Mouse (Mus musculus) spleen, postnatal 4 days (tissue): ENCODE measurements around the gene Snorc.
A peak's percentile ranks its signal among the peaks of the same experiment; 100 is the strongest.
"Not testable (repeated sequence)": the region's sequence is repeated elsewhere in the genome, so short reads cannot be mapped to it uniquely, and the experiment has no call there.

ENCODE experiments used
- DNase-seq, 2 experiments: peaks; one replicate each; pipeline ENCODE4 v3.0.0; 2022; ENCODE audit warnings: low spot score in 2 of 2

Gene Snorc

DNA sequence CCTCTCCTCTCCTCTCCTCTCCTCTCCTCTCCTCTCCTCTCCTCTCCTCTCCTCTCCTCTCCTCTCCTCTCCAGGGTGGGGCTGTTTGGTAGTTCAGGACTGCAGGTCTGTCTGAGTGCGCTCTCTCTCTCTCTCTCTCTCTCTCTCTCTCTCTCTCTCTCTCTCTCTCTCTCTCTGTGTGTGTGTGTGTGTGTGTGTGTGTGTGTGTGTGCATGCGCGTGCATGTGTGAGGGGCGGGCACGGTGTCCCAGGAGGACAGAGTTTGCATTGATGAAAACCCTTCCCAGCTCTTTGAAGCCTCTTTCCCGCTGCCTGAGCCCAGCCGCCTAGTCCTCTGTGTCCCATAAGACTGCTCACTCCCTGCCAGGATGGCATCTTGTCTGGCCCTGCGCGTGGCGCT lies at the start of gene Snorc:
Snorc (plus strand) TSS at position 301 of the 400 bp plus-strand sequence.
- DNase-seq = not testable (repeated sequence)

DNA sequence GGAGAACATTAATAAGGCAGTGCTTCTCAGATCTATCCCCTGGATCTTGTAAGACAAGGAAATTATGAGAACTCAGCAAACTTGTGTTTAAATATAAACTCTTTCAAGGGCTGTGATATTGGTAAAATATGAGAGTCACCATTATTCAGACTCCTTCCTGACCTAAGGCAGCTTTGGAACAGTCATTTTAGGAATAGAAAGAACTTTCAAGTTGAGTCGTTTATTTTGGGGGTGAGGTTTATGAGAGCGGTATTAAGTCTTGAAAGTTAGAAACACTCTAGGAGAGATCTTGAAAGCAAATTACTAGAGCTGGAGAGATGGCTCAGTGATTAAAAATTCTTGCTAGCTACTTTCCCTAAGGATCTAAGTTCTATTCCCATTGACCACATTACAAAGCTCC lies 34.9 kb upstream of the Snorc start:
- DNase-seq = no peak

DNA sequence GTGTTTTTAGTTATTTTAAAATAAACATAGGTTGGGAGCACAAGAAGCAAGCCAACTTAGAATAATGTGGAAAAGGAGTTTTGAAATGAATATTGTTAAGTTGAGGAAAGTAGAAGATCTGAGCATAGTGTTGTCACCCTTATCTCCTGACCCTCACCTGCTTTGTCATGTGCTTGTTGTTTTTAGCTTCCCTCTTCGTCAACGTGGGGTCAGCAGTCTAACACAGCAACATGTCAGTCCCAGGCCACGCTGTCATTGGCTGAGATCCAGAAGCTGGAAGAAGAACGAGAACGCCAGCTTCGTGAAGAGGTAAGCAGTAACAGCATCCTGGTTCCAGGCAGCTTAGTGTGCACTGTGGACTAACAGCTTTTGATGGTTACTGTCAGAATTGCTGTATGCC lies 33.5 kb upstream of the Snorc start:
- no peak for DNase-seq

DNA sequence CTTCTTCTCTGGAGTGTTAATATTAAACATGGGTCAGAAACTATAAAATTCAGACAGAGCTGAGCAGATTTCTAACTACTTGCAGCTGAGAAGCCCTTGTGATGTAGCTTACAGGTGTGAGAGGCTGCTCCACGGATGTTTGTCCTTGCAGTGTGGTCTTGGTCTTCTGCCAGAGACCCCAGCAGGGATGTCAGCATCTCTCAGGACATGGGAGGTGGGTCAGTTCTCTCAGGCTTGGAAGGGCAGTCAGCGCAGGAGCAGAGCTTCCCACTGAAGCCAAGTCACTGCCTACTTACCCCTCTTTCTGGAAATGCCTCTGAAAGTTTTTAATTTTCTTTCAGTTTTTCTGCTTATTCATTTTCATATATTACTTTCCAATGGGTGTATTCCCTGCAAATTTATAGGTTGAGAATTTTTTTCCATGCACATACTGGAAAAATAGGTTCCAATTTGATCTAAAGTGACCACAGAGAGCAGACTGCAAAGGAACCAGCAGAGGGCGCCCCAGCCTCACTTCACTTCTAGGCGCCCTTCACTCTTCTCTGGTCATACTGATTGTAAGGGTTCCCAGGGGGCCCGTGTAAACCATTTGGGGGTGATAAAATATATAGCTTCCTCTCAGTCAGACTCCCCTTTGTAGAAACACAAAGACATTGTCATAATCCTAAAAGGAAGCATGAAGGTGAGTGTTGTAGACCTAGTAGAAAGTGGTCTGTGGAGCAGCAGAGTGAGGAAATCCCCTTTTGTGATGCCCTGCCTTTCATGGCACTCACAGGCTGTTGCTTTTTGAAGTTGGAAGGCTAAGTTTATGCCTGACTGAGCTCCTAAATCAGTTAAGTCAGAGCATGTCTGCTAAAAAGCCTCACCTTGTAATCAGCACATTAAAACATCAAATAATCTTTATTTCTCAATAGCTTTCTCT lies 22.6 kb upstream of the Snorc start:
- peak; percentile 47 to 86 for DNase-seq

DNA sequence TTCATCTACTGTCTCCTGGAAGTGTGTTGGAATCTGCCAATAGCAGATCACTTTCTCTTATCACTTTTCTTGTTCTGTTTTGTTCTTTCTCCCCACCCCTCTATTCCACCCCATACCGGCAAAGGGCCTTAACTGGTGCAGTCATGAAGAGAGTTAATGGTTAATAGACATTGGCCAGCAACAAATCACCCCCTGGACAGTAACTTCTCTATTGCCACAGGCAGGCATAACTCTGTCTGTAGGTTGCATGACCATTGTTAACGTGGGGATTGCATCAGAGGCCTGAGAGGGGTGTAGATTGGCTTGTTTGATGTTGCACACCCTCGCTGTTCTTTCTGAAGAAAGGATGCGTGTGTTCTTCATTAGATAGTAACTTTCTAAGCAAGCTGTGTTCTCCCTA lies 20.6 kb upstream of the Snorc start:
- DNase-seq = no peak

DNA sequence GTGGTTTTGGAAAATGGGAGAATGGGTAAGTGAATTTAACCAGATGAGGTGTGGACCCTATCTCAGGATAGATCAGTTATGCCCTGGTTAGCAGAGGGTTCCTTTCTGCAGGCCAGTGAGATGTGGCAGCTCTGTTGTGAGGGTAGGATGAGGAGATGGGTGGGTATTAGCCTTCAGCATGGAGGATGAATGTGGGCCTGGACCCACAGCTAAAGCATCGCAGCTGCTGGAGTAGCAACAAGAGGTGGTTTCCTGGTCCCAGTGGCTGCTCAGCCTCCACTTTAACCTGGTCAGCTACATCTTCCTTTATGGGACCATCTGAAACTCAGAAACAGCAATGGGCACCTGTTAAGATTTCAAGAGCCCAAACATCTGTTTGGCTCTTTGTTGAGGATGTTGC lies 13.6 kb upstream of the Snorc start:
- DNase-seq = peak in 1 of 2 experiments; percentile 41

DNA sequence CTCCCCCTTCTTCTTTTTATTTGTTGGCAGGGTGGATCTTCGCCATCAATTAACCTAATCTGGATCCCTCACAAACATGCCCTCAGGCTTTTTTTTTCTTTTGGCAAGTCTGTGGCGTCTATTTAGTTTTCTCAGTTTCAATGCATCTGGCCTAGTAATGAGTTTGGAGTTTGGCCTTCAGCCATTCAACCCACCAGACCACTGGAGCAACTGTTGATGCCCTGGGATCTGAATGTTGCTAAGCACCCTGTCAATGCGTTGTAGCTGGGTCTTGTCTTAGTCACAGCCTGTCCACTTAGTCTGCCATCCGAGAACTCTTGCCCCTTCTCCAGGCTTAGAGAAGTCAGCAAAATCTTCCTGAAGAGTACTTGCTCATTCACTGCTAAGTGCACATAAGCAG lies 12.0 kb upstream of the Snorc start:
- DNase-seq = no peak

DNA sequence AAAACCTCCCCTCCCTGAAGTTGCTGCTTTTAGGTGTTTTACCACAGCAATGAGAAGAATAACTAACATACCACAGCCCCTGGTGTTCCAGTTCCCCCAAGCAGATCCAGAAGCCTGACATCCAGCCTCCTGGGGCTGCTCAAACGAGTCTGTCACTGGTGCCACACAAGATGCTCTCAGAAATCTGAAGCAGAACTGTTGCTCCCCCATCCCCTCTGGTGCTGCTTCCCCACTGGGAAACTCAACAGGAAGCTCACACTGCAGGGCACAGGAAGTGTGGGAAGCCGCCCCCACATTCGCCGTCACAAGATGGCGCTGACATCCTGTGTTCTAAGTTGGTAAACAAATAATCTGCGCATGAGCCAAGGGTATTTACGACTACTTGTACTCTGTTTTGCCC lies 10.2 kb upstream of the Snorc start:
- not testable (repeated sequence) for DNase-seq

DNA sequence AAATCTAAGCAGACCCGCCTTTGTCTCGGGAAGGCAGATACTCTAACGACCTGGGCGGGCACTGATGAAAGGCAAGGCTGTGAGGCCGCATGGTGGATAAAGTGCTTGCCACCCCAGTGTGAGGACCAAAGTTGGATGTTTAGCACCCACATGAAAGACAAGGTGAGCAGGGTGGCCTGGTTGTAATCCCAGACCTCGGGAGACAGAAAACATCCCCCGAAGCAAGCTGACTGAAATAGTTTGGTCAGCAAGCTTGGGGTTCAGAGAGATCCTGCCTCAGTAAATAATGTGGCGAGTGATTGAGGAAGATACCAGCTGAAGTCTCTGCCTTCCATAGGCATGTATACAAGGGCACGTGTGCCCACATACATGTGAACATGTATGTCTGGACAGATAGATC lies 2.6 kb upstream of the Snorc start:
- DNase-seq = no peak

DNA sequence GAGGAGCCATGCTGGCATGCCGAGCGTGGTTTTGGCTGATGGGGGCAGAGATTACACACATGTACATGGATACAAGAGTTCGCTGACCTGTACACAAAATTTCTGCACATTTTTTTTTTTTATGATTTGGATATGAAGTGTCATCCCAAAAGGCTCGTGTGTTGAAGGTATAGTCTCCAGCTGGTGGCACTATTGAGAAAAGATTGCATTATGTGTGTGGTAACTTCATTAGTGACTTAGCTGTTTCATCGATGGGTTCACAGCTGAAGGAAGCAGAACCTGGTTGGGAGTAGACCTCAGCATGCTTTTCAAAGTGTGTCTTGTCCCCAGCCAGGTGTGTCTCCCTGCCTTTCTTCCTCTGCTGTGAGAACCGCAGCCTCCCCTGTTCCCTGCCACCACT lies 1.8 kb upstream of the Snorc start:
- DNase-seq = no peak

DNA sequence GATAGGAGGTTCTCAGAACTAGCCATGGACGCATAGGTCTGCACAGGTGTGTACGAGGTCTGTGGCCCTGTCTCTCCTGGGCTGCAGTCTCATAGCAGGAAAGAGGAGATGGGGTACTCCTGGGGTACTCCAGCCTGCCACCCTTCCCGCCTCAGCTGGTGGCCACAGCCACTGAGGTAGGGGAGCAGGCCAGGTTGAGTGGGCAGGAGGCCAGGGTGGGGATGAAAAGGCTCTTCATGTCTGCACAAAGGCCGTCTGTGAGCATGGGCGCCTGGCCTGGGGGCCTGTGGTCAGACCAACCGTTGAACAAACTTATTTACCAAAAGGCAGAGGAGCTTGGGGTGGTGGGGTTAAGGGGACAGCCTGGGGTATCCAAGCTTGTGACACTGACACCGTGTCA lies 1.8 kb downstream of the Snorc start:
- DNase-seq = no peak

DNA sequence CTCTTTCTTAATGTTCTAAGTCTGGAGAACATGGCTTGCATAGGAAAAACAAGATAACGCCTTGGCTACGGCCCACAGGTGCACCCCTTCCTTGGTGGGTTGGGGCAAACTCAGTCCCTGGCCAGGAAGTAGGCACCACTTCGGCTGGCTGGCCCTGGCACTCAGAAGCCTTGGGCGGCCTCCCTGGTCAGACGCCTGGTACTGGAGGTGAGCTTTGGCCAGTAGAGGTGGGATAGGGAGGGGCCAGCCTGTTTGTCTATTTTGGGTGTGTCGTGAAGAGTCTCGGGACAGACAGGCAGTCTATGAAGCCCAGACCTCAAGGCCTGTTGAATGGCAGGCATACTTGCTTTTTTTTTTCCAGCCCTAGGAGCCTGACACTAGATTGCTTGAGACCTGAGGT lies 2.5 kb downstream of the Snorc start:
- DNase-seq = no peak

DNA sequence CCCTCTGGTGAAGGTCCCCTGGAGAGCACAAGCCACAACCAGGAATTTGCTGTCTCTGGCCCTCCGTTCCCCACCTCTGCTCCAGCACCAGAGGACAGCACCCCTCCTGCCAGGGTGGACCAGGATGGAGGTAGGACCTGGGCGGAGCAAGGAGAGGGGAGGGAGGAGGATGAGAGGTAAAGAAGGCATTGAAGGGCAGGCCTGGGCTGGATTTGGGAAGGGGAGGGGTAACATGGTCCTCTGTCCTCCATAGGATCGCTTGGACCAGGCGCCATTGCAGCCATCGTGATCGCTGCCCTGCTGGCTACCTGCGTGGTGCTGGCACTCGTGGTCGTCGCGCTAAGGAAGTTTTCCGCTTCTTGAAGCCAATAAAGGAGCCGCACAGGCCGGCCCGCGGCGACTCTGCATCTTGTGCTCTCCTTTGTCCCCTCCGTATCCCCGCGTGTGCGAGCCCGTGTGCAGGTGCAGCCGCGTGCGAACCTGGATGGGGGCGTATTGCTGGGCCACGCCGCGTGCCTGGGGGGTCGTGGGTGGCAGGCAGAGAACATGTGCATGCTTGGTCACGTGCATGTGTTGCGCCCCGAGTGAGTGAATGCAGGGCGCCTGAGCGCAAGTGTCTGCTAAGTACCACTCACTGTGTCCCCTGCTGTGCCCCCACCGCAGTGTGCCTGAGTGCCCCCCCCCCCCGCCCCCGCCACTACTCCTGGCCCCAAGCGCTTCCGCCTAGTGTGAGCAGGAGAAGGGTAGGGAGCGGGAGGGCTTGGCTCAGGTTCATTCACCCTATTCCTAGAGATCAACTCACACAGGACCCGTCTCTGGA lies 5.2 kb downstream of the Snorc start:
- no peak for DNase-seq

DNA sequence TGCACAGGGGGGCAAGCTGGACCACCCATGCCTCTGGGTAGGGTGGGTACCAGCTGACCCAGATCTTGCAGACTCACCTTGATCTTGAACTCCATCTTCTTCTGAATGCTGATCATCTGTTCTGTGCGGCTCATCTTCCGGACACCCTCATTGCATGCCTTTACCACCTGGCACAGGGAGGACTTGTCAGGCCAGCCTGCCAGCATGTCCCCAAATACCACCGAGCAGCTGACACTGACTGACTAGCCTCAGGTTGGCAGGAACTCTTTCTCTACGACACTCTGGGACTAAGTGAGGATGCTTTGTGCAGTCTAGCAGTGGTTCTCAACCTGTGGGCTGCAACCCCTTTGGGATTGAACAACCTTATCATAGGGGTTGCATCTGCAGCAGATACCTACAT lies 12.5 kb downstream of the Snorc start:
- no peak for DNase-seq

DNA sequence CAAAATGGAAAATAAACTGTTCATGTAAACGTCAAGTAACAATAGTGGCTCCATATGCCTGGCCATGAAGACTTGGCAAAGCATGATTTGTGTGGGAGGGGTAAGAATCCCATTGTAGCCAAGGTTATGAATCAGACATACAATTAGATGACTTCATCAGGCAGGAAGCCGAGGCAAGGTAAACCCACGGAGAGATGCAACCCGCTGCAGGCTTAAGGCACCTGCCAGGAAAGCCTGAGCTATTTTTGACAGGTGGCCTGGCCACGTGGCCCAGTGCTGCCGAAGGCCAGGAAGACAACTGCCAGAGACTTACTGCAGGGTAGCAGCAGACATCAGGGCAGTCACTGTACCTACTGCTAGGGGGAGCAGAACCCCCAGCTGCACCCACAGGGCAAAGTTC lies 16.3 kb downstream of the Snorc start:
- no peak for DNase-seq

DNA sequence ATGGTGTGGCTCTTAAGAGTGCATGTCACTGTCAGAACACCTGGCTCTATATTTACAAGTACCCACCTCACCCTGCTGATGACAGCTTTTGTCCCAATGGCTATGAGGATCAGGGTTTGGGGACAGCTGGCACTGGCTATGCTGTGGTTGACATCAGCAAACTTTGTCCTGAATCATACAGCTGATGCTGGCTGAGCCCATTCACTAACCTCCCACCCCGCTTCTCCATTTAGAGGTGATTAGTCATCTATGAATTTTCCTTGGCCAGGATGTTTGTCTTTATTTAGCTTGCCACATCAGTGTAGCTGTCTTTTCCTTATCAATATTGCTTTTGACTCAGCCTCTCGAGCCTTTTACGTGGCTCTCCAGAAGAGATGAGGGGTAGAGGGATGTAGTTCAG lies 22.2 kb downstream of the Snorc start:
- DNase-seq = no peak

DNA sequence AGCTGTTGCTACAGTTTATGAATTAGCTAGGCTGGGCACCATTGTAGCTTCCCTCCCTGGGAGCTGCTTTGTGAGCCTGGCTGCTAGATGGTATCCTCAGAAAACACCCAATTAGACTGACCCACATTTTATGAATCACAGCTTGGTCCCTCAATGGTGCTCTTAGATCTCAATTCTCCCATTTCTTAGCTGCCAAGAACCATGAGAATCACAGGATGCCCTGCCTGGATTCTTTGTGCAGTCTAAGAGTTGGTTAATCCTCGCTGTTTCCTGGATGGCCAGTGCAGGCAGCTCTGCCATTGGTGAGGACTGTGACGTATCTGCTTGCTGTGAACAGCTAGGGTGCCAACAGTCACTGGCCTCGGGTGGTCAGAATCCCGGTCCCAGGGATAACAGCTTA lies 23.5 kb downstream of the Snorc start:
- no peak for DNase-seq

DNA sequence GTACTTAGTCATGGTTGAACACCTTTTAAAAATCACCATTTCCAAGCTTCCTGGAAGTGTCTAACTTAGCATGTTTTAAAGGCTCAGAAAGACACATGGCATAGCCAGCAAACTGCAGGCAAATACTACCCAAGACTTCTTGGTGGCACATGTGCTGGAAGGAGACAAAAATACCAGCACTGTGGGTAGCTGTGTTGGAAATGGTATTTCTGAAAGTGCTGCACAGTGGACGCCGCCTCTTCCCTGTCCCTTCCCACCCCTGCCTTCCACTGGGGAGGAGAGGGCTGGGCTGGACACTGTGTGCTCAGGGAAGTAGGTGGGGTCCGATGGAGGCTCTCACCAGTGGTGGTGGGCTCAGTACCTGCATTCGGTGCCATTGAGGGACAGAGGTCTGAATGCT lies 35.5 kb downstream of the Snorc start:
- DNase-seq = no peak

DNA sequence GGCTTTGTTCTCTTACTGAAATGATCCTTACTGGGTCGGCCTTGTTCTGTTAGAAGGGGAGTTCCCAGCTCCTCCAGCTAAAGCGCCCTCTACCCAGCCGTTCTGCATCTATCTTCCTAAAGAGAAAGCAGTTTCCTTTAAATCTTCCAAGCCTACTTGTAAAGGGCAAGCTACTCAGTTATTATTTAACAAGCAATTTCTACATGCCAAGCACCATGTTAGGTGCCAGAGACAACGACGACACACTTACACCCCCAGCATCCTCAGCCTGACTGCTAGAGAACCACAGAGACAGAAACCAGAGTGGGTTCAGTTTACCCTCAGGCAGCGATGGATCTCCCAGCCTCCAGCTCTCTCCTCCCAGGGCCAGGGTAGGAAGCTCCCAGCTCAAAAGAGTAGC lies 37.8 kb downstream of the Snorc start:
- DNase-seq = no peak

DNA sequence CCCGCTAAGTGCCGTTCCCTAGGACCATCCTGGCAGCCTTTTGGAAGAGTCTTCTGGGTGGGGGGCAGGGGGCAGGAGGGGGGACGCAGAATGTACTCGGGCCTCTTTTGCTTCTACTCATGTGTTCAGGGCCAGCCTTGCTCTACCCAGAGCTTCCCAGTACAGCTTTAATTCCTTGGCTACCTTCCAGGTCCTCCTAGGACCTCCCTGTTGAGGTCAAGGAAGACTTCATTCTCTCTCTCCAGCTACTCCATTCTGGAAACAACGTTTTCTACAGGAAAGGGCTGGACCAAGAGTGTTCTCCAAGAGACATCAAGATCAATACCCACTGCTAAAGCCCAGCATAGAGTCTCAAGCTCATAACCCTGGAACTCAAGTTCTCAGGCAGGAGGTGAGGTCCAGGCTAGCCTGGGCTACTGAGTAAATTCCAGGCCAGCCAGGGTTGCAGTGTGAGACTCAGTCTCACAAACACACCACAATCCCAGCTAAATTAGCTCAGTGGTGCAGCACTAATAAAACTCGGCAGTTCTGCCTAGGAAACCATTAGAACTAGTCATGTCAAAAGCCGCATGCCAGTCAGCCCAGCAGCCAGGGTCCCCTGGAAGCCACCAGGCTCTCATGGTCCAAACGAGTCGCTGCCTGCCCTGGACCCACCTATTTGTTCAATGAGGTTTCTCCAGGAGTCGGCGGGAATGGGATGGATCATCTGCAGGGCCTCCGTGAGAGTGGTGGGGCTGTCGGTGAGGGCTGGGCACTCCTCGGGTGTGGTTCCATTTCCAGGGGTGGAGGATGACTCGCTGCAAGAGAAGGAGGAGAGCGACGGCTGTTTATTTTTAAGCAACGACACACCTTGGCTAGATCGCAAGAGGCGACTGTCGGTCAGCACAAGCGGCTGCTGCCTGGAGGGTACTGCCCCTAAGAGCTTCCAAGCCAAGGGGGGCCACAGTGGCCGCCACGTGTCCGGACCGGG lies 38.8 kb downstream of the Snorc start:
- DNase-seq = no peak

DNA sequence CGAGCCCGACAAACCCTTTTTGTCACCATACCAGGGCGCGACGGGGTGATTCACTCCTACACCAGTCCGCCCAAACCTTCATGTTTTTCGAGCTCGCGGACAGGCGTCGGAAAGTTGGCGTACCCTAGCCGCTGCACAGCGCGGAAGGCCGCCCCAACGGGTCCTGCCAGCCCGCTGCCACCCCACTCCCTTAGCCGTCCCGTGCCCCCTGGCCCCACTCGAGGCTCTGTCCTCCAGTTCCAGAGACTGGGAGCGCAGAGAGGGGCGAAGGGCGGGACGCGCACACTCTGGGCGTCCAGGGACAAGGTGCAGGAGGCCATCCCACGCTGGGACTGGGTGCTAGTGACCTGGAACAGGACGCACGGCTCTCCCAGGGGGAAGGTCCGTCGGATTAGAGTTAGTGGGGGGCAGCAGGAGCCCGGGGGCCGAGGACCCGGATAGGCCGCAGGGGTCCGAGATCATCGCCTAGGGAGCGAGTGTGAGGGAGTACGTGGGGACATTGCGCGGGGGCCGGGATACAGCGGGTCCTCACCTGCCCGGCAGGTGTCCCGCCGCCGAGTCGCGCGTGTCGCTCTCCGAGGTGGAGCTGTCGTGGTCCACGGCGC lies 39.6 kb downstream of the Snorc start, which contains the start of gene Neu2:
Neu2 (plus strand) TSS at position 329 of the 605 bp plus-strand sequence.
- DNase-seq = no peak
